Mouse (Mus musculus): ENCODE measurements at regions not wholly inside any gene's neighbourhood (a gene's known extent, or its start where the extent isn't known, plus 50 kb on each side); places are given as distances from the start of the nearest gene placed in this dataset.

GRCm38 (mm10) chr19:23089081-23089480, 51.9 kb upstream of the Klf9 start:
- DNase-seq (ENCODE audit: low spot score in 2 of 2): no peak

GRCm38 (mm10) chr19:23089761-23090514, 51.1 kb upstream of the Klf9 start:
- DNase-seq (ENCODE audit: low spot score in 2 of 2): no peak

Measured in frontal cortex, postnatal 36 days (tissue).